Mouse (Mus musculus) MEL (cell line): Measurements from ENCODE around the gene Rps5. TPM values are rescaled to one million over a fixed set of nuclear protein-coding genes. Genes with fewer than 3 reads are reported as not detected.

Experiments
- DNase-seq: peaks from one replicate; pipeline ENCODE4 v3.0.0; 2011; ENCODE audit warnings: low read depth, low spot score
- H3K27ac ChIP-seq: 2 replicates; pipeline ENCODE4 v1.5.1; 2012; ENCODE audit warnings: low read depth, mild to moderate bottlenecking, control low read depth, low read length, moderate library complexity; ENCODE audit not compliant: control insufficient read depth
- H3K27me3 ChIP-seq, 2 experiments: fragments of 150-350 bp in 1 of 2; sonication (generic) in 1 of 2; 2 replicates each; pipeline ENCODE4 v1.6.1; 2012; ENCODE audit warnings: low read length in 2 of 2, mild to moderate bottlenecking in 2 of 2, improper control_type of control experiment in 1 of 2, moderate library complexity in 1 of 2; ENCODE audit not compliant: insufficient read depth in 2 of 2, control insufficient read depth in 1 of 2
- H3K36me3 ChIP-seq, 2 experiments: 2 replicates each; pipeline ENCODE4 v1.6.1; 2012 to 2014; ENCODE audit warnings: low read length in 2 of 2, improper control_type of control experiment in 1 of 2, inconsistent platforms in 1 of 2, mild to moderate bottlenecking in 1 of 2; ENCODE audit not compliant: insufficient read depth in 2 of 2, control insufficient read depth in 1 of 2
- H3K4me1 ChIP-seq, 2 experiments: fragments of 150-350 bp in 1 of 2; sonication (generic) in 1 of 2; 2 replicates each; pipeline ENCODE4 v1.6.1; 2012; ENCODE audit warnings: low read length in 2 of 2, improper control_type of control experiment in 1 of 2, mild to moderate bottlenecking in 1 of 2; ENCODE audit not compliant: insufficient read depth in 2 of 2, control insufficient read depth in 1 of 2
- H3K4me3 ChIP-seq, 2 experiments: fragments of 150-350 bp in 1 of 2; sonication (generic) in 1 of 2; 2 replicates each; pipeline ENCODE4 v1.5.1; 2012; ENCODE audit warnings: low read depth in 2 of 2, low read length in 2 of 2, mild to moderate bottlenecking in 2 of 2, moderate library complexity in 2 of 2, control low read depth in 1 of 2, improper control_type of control experiment in 1 of 2; ENCODE audit not compliant: control insufficient read depth in 1 of 2, insufficient read depth in 1 of 2
- H3K79me2 ChIP-seq: 2 replicates; pipeline ENCODE4 v1.6.1; 2012; ENCODE audit warnings: mild to moderate bottlenecking, low read length, moderate library complexity; ENCODE audit not compliant: control insufficient read depth, poor library complexity, insufficient read depth
- H3K9ac ChIP-seq: 2 replicates; pipeline ENCODE4 v1.6.1; 2012; ENCODE audit warnings: low read depth, mild to moderate bottlenecking, control low read depth, low read length, moderate library complexity; ENCODE audit not compliant: control insufficient read depth, poor library complexity, severe bottlenecking
- H3K9me3 ChIP-seq: fragments of 150-350 bp; sonication (generic); replicated peaks from 2 replicates; pipeline ENCODE4 v1.6.1; 2012; ENCODE audit warnings: mild to moderate bottlenecking, low read length, improper control_type of control experiment, moderate library complexity; ENCODE audit not compliant: insufficient read depth
- CHD1 ChIP-seq: IDR thresholded peaks from 2 replicates; pipeline ENCODE4 v1.6.1; 2012; ENCODE audit warnings: low read depth, mild to moderate bottlenecking, inconsistent platforms, low read length, improper control_type of control experiment
- CTCF ChIP-seq, 3 experiments: IDR thresholded peaks in 2 of 3; conservative IDR thresholded peaks in 1 of 3; 2 replicates each; pipeline ENCODE4 v1.5.1; 2011 to 2012; ENCODE audit warnings: low read length in 3 of 3, low read depth in 2 of 3, mild to moderate bottlenecking in 2 of 3, improper control_type of control experiment in 1 of 3, inconsistent platforms in 1 of 3, mixed read lengths in 1 of 3, moderate library complexity in 1 of 3; ENCODE audit not compliant: control insufficient read depth in 1 of 3, insufficient read depth in 1 of 3, poor library complexity in 1 of 3, severe bottlenecking in 1 of 3
- GATA1 ChIP-seq: IDR thresholded peaks from 2 replicates; pipeline ENCODE4 v1.6.1; 2011; ENCODE audit warnings: low read depth, low read length, improper control_type of control experiment
- MXI1 ChIP-seq: IDR thresholded peaks from 2 replicates; pipeline ENCODE4 v1.6.1; 2011; ENCODE audit warnings: mild to moderate bottlenecking, low read depth, low read length, improper control_type of control experiment
- NRF1 ChIP-seq: IDR thresholded peaks from 2 replicates; pipeline ENCODE4 v1.6.1; 2014; ENCODE audit warnings: low read depth, mild to moderate bottlenecking, inconsistent platforms, low read length, improper control_type of control experiment, moderate library complexity; ENCODE audit not compliant: poor library complexity, insufficient read depth, severe bottlenecking
- TBP ChIP-seq: IDR thresholded peaks from 2 replicates; pipeline ENCODE4 v1.8.0; 2011; ENCODE audit warnings: low read depth, low read length, improper control_type of control experiment
- TCF12 ChIP-seq: IDR thresholded peaks from 2 replicates; pipeline ENCODE4 v1.6.1; 2014; ENCODE audit warnings: low read depth, mild to moderate bottlenecking, inconsistent platforms, low read length, improper control_type of control experiment, moderate library complexity
- UBTF ChIP-seq: IDR thresholded peaks from 2 replicates; pipeline ENCODE4 v1.6.1; 2012; ENCODE audit warnings: low read depth, mild to moderate bottlenecking, inconsistent platforms, low read length, improper control_type of control experiment, moderate library complexity, borderline replicate concordance; ENCODE audit not compliant: insufficient read depth
- polyA plus RNA-seq, 2 experiments: library from polyadenylated mRNA; stranded (reverse) in 1 of 2; unstranded in 1 of 2; fragments of >175 nt in 1 of 2; fragments of >200 nt in 1 of 2; gene quantifications; 2 replicates each; pipeline versions ENCODE4 v1.2.1 to v1.2.4; 2012; ENCODE audit warnings: low replicate concordance in 2 of 2, low read depth in 1 of 2; ENCODE audit not compliant: insufficient read length in 2 of 2, insufficient read depth in 1 of 2, missing spikeins in 1 of 2
- total RNA-seq: library from RNA; depleted of rRNA; stranded (reverse); fragments of 300-350 nt; gene quantifications from 2 replicates; pipeline ENCODE4 v1.2.3, GENCODE M21; 2012

Gene Rps5
- total and polyA plus RNA-seq, 3 experiments = 960 to 4,196 (median 2,915) TPM

- TF ChIP-seq CHD1 (no peak), GATA1 (no peak)
These were observed 32.8 kb downstream of the Rps5 start (continued) for GRCm38 (mm10) chr7:12954896-12955295.

- Histone ChIP-seq H3K79me2 (no peaks in the 10 kb centered on the region; the same call in 1 of the 2 replicates), H3K9ac (peak overlapping the region; percentile 62), H3K36me3 (peaks cover 0 to 11% of the 10 kb centered on the region in 2 experiments; a peak in 2 of 4 replicates), H3K27ac (no peak overlapping the region), H3K4me1 (peaks cover 0 to 5% of the 10 kb centered on the region in 2 experiments)
- TF ChIP-seq UBTF (no peak), NRF1 (no peak), MXI1 (peak; percentile 33; the same call in 1 of the 2 replicates)
- TF ChIP-seq, all 39 proteins: peak for 1
- Histone ChIP-seq H3K27me3 (no peaks in the 10 kb centered on the region), H3K4me3 (peak overlapping the region; percentile 31 to 60), H3K9me3 (no peaks in the 10 kb centered on the region)
- peak; percentile 78 for DNase-seq
These were observed 35.4 kb downstream of the Rps5 start for GRCm38 (mm10) chr7:12957511-12957910.

GRCm38 (mm10) chr7:12958948-12959347 lies 36.9 kb downstream of the Rps5 start:
- no peak for DNase-seq
- TF ChIP-seq CTCF (IDR thresholded peaks at IDR 0.05 in 2 of 3, conservative IDR thresholded peaks at IDR 0.05 in 1 of 3; ENCODE audit: control insufficient read depth in 1 of 3, insufficient read depth in 1 of 3, low read depth in 2 of 3, low read length in 3 of 3, poor library complexity in 1 of 3, severe bottlenecking in 1 of 3) = no peak
- Histone ChIP-seq H3K9me3 (no peaks in the 10 kb centered on the region), H3K79me2 (no peaks in the 10 kb centered on the region; the same call in 1 of the 2 replicates), H3K4me3 (no peak overlapping the region), H3K27ac (no peak overlapping the region), H3K4me1 (peaks cover 0 to 8% of the 10 kb centered on the region in 2 experiments), H3K36me3 (peaks cover 0 to 12% of the 10 kb centered on the region in 2 experiments; a peak in 2 of 4 replicates), H3K27me3 (no peaks in the 10 kb centered on the region), H3K9ac (no peak overlapping the region)

GRCm38 (mm10) chr7:12959718-12960117 lies 37.6 kb downstream of the Rps5 start:
- no peak for TF ChIP-seq TCF12
- TF ChIP-seq TBP = peak; percentile 95
- Histone ChIP-seq H3K27ac (no peak overlapping the region), H3K4me1 (peaks cover 0 to 13% of the 10 kb centered on the region in 2 experiments)

More at GRCm38 (mm10) chr7:12959718-12960117, 37.6 kb downstream of the Rps5 start:
- H3K36me3 ChIP-seq = peaks cover 0 to 11% of the 10 kb centered on the region in 2 experiments; a peak in 2 of 4 replicates
- no peaks in the 10 kb centered on the region for H3K9me3 ChIP-seq
- H3K4me3 ChIP-seq = no peak overlapping the region
- H3K79me2 ChIP-seq = no peaks in the 10 kb centered on the region; the same call in 1 of the 2 replicates
- H3K9ac ChIP-seq = no peak overlapping the region
- H3K27me3 ChIP-seq = no peaks in the 10 kb centered on the region
- DNase-seq = peak; percentile 62
